Mouse (Mus musculus): ENCODE results near the gene Cd83. TPM values are rescaled to one million over a fixed set of nuclear protein-coding genes. Genes with fewer than 3 reads are reported as not detected.

The Cd83 gene
- total RNA-seq (2023) = 1 to 10 TPM; 4.3 to 4.5 TPM

GRCm38 (mm10) chr13:43784725-43785711, at the start of gene Cd83:
Gene Cd83, plus strand, starts transcription at chr13:43784775.

Other genes with a start within 250 kb of the Cd83 start
- gene Mcur1, start 224.6 kb upstream of the Cd83 start, total RNA-seq (2023) = 10 to 100 TPM; 14.3 to 14.7 TPM
- not detected for gene Rnf182, start 169.1 kb upstream of the Cd83 start, total RNA-seq (2023)